Mouse (Mus musculus): ENCODE measurements around the gene Cmbl.
A peak's percentile ranks its signal among the peaks of the same experiment; 100 is the strongest.

Cmbl gene

DNA sequence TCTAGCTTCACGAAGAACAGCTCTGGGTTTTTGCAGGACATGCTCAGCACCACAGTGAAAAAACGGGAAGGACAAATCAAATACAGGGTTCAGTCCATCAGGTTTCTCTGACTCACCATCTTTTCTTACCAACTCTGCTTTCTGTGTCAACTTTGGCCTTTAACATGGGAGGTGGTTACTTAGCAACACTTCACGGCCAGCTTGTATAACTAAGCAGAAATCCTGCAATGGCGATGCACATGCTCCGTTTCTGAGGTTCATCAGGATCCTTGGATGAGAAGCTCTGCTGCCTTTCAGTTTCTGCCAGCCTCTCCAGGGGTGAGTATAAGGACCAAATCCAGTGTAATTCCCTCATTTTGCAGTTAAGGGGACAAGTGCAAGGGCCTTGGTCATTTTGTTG is at the start of gene Cmbl:
TSS of gene Cmbl (plus strand) at position 206 of the 400 bp plus-strand sequence.
- DNase-seq, result no peak

DNA sequence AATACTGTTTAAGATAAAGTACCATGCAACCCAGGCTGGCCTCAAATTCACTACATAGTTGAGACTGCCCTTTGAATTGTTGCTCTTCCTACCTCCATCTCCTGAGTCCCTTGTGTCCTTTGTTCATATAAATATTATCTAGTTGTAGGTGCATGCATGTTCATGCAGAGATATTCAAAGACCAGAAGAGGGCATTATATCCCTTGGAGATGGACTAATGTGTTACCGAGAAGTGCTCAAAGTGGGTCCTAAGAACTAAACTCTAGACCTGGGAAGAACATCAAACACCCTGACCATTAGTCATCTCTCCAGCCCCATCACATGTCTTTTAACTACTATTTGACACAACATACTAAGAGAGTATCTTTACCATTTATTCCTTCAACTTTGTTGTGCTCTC is 48.0 kb upstream of the Cmbl start:
- no peak for DNase-seq

DNA sequence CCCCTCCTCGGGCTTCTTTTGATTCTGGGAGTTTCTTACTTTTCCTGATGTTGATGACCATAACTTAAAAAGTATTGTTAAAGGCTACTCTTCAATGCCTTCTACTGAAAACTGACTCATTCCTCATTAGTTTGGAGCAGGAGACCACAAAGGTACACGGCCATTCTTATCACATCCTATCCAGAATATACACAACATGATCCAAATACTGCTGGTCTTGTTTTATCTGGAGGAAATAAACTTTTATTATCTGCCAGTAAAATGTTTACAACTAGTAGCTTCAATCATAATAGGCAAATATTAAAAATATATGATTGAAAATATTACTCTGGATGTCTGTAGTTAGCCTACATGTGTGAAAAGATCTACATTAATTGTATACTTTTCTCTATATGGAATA is 46.8 kb upstream of the Cmbl start:
- no peak for DNase-seq

DNA sequence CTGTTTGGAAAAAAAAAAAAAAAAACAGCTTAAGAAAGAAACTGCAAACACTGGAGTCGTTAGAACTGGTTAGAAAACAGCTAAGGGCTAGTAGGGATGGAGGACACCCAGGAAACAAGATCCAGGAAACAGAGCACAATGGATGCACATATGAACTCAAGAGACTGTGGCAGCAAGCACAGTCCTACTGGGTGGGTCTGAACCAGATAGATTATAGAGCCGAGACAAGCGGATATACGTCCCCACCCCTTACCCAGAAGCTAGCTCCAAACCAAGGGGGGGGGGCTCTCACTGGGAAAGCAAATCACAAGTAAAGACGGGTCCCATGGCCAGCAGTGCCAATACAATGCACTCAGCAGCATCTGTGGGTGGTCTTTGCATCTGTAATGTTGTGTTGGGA is 46.2 kb upstream of the Cmbl start:
- DNase-seq, result no peak

DNA sequence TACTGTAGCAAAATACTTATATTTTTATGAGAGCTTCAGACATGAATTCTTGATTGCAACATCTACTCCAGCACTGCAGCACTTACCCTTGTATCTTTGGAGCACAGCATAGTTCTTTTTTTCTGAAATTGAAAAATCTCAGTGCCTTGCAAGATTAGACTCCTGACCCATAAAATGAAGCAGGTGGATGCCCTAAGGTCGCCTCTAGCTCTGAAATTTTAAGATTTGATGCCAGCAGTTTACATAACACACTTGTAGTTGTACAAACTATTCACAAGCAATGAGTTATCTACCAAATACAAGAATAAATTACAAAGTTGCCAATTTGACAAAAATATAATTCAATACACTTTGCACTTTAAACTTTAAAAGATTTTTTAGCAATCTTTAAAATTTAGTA is 38.7 kb upstream of the Cmbl start:
- DNase-seq, result no peak

DNA sequence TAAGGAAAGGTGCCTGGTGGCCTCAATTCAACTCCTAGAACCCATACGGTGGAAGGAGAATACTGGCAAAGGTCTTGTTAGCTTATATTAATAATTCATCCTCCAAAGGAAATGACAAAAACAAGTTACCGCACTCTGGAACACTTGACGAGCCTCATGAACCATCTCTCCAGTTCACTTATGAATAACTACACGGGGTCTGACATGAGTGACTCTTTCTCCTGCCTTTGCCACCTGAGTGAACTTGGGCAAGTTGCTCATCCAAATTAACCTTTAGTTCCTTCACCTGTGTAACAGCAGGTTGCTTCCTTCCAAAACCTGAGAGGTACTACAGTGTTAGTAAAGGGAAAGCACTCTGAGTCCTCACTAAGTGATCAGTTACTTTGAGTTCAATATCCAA is 36.7 kb upstream of the Cmbl start:
- no peak for DNase-seq

DNA sequence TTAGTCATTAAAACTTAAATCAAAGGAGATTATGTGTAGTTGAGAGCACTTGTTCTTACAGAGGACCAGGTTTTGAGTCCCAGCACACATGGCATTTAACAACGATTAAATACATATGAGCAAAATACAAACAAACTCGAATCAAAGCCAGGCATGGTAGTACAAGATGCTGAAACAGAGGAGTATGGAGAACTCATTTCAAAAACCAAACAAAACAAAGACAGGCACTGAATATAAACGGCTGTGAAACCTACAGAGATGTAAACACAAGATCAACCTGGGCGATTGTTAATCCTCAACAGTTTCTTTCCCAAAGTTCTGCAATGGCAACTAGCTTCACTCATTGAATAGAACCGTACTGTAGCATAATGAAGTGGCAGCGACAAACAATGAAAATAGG is 36.1 kb upstream of the Cmbl start:
- no peak for DNase-seq

DNA sequence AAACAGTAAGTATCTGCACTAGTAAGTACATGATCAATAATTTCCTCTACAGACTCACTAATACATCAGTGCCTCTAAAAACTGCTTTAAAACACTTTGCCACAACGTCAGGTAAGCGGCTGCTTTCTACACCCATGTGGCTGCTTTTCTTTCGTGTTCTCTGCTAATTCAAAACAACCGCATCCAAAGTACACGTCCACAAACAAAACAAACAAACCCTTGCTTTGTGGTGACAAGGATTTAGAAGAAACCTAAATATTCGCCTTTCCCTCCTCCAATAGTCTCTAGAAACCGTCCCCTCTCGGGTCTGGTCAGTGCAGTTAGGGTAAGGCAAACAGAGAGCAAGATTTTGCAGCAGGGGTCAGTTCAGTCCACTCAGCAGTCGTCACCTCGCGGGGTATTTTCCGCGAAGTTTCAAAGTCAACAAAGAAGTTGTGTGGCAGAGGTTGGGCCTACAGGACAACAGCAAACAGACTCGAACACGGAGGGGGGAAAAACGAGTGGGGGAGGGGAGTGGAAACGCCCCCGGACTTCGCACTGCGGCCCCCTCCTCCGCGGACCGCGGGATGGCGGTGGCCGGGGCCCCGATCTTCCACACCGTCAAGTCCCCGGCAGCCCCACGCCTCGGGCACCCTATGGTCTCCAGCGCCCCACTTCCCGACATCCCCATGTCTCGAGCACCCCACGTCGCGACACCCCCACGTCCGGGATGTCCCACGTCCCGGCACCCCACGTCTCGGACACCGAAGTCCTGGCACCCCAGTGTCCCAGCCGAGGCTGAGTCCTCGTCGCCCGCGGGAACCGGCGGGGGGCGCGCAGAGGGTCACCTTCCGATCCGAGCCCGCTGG is 35.2 kb upstream of the Cmbl start:
- peak; percentile 49 for DNase-seq

DNA sequence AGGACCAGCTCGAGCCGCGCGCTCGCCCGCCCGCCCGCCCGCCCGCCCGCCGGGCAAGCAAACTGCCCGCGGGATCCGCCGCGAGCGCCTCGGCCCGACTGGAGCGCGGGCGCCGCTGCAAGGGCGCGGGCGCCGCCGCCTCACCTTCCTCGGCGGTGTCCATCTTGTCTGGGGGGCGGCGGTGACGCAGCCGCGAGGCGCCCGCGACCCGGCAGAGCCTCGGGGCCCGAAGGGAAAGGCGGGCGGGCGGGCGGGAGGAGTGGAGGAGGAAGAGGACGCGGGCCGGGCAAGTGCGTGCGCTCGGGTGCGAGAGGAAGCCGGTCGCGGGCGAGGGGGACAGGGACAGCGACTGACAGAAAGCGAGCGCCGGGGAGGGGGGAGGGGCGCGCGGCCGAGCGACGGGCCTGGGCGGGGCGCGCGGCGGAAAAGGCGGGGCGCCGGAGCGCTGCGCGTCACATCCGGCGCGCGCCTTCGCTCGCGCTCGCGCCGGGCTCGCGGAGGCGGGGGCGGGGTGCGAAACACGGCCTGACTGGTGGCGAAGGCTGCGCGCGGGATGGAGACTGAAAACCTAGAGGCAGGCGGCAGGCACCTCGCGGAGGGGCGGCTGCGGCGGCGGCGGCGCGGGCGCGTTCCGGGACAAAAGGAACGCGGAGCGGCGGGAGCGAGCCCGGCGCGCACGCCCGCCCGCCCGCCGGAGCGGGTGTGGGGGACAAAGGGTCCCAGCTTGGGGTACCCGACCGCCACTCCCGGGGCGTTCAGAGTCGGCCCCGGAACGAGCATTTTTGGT is 34.3 kb upstream of the Cmbl start, which contains the start of gene March6:
TSS of gene March6 (minus strand) at position 395 of the 787 bp plus-strand sequence.
- DNase-seq, result peak; percentile 93

DNA sequence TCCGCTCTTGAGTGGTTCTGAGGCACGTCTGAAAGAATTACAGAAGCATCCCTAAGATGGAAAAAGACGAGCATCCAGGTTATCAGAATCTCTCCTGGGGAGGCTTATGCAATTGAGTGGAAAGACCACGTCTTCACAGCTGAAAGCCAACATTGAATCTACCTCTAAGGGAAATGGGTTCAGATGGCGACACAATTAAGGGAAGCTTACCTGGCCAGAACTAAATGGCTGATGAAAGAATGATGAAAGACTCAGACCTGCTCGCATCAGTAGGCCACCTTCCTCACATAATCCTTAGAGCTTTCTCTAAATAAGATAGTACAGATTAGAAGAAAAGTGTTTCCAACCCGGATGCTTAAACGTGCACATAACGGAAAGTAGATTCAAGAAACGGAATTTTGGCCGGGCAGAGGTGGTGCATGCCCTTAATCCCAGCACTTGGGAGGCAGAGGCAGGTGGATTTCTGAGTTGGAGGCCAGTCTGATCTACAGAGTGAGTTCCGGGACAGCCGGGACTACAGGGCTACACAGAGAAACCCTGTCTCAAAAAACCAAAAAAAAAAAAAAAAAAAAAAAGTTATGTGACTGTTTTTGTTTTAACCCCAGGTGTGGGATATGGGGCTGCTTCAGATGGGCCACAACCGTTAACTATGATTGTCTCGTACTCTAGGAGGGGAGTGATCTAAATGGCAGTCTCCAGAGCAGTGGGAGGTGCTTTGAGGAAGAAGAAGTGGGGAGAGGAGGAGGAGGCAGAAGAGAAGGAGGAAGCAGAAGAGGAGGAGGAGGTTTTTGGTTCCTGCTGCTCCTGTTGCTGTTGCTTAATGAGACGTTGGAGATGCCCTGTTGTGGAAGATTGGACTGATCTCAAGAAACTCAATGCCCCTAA is 33.5 kb upstream of the Cmbl start:
- no peak for DNase-seq

DNA sequence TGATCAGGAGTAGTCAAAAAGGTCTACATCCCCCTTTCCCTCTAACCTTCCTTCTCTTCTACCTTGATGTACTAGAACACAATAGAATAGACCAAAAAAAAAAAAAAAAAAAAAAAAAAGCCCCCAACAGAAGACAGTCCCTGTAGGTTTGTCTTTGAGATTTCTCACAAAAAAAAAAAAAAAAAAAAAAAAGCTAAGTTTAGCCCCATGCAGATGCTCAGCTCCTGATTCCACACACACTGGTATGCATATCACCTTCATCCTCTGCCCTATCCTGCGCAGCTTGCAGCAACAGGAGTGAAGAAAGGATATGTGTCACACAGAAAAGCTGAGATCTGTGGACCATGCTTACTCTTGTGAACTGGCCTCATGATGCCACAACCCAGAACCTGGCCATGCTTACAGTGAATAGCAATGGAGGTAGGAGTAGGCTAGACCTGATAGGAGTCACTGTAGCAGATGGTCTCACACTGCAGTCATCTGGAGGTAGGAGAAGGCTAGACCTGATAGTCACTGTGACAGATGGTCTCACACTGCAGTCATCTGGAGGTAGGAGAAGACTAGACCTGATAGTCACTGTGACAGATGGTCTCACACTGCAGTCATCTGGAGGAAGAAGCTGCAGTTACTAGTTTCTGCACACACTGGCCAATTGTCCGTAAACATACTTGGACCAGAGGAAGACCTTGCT is 32.7 kb upstream of the Cmbl start:
- DNase-seq, result no peak

DNA sequence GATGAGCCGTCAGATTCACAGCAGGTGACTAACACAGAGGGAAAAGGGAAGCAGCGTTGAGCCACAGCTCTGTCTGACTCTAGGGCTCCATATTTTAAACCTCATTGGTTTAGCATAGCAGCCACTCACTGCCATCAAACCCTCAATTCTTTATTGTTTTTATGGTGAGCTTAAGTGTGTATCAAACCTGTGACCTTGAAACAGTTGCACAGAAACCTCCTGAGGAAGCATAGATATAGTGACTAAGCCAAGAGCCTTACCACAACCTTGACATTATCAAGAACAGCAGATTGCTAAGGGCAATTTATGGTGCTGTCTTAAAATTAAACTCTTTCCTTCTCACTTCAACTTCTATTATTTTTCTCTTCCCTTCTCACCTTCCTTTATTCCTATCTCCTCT is 31.7 kb upstream of the Cmbl start:
- DNase-seq, result no peak

DNA sequence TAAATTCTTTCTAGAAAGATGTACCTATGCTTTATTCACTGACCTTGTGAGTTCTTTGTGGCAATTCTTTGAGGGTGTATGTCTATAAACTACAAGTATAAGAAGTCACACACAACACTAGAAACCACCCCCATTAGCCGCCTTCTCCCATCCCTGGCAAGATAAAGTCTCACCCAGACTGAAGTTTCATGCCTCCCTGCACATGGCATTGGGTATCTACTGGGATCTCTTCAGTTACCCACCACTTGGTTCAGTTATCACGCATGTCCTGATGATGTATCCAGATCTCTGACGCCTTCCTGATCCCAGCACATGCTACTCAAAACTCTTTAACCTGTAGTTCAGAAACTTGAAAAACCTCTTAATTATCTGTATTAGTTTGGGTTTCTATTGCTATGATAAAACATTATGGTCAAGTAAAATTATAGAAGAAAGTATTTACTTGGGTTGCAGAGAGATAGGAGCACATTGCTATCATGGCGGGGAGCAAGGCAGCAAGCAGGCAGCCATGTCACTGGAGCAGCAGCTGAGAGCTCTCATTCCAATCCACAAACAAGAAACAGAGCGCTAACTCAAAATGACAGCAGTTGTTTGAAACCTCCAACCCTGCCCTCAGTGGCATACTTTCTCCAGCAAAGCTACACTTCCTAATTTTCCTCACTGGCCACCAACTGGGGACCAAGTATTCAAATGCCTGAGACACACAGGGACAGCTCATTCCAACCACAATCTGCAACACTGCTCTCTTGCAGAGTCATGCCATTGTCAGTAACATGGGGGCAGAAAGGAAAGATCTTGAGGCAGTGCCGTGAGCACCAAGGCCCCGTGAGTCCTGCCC is 30.5 kb upstream of the Cmbl start:
- no peak for DNase-seq

DNA sequence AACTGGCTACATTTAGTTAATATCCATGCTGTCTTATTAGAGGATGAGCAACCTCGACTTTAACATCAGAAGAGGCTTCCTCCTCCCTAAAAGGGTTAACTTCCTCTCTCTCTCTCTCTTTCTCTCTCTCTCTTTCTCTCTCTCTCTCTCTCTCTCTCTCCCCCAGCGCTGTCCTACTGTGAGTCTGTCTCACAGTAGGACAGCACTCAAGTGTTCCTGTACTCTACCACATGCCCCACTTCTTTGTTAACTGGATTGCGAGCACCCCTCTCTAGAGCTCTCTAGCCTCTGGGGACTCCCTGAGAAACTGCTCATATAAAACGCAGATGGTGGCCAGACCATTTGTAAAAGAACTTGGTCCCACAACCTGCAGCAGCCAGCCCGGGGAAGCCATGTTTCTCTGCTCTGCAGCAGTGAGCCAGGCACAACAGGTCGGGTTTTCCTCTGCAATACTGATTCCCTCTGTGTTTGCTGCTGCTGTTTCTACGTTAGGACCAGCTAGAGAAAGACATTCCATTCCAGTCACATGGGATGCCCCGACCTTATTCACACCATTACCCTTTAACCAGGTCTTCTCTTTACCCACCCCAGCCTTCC is 29.8 kb upstream of the Cmbl start:
- DNase-seq, result no peak

DNA sequence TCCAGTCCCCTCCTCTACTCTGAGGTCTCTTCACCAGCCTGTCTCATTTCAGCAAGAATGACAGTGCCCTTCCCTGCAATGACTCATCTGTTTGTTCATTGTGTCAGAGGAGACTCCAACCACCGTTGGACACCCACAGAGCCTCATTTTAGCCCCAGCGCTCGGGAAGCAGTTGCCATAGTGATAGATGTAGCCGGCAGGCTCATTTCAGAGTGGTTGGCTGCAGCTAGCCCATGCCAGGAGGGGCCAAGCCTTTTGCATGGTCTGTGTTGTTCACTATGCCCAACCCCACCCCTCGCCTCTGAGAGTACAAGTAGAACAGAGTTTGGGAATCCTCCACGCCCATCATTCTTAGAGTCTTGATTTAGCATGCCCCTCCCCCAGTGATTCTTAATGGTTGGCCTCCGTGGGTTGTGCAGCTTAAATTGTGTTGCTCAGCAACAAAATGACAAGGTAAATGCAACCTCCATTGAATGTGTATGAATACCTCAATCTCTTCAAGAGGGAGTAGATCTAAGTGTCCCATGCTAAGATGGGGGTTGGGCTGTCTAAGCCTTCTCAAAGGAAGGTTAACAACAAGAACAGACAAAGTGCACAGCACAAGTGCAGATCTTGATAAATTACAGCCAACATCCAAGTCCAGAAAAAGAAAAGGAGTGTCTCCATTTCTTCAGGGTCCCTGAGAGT is 29.0 kb upstream of the Cmbl start:
- peak; percentile 68 for DNase-seq

DNA sequence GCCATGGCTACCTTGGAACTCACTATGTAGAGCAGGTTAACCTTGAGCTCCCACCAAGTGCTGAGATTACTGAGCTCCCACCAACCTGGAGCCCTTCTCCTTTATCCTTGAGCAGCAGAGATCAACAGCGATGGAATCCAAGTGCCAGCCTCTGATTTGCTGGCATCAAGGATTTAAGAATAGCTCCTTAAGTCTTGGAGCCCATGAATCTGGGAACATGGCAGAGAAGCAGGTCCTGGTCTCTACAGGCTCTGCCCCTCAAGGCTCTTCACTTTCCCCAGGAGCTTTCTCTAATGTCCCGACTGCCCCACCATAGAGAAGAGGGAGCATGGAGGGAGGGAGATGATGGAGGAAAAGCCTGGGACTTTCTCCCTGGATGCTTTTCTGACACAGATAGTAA is 27.5 kb upstream of the Cmbl start:
- DNase-seq, result no peak

DNA sequence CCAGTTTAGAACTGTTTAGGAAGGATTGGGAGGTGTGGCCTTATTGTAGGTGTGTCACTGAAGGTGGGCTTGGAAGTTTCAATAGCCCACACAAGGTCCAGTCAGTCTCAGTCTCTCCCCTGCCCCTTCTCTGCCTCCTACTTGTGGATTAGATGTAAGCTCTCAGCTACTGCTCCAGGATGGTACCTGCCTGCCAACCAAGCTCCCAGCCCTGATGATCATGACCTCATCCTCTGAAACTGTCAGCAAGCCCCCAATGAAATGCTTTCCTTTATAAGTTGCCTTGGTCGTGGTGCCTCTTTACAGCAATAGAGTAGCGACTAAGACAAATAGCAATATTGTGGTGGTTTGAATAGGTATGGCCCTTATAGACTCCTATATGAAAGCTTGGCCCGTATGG is 26.8 kb upstream of the Cmbl start:
- DNase-seq, result no peak

DNA sequence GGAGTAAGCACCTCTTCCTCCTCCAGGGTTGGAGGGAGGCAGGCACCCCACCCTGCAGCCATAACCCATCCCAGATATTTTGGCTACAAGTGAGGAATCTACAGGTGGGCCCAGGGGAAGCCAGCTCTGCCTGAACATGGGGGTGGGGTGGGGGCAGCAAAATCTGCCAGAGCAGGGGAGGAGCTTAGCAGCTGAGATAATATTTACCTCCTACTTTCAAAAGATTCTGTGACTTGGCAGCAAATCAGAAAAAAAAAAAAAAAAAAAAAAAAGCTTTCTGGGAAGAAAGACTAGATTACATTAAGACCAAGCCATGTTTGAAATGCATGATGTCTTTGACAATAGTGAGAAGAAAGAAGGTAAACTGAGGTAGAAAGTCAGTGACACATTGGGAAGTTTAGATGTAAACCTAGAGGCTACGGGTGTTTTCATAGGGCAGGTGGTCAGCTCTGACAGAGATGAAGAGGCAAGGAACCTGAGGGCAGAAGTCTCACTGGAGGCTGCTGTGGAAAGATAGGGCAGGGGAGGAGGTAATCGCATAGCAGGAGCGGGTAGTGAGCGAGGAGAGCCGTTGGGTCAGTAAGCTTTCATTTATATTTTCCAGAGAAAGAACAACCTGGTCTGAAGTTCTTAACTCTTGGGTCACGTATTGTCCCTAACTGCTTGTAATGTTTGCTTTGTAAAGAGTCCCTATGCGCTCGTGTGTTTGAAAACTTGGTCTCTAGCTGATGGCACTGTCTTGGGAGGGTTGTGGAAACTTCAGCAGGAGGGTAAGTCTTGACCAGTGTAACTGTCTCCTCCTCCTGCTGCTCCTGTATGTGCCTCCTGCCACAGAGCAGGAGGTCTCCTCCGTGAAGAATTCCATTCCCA is 25.3 kb upstream of the Cmbl start:
- peak; percentile 8 for DNase-seq

DNA sequence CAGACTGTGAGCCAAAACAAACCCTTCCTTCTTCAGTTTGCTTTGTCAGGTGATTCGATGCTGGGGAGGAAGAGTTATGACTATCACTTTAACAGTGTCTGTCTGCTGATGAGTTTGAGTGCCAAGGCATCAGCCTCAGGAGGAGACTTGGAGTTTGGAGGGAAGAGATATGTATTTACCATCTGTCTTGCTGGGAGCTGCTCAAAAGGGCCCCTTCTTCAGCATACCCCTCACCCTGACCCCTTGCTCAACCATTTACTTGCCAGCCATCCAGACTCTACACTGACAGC is 24.7 kb upstream of the Cmbl start:
- DNase-seq, result no peak
